Mouse (Mus musculus) liver, embryonic 11.5 days (tissue): ENCODE measurements at regions not wholly inside any gene's neighbourhood (a gene's known extent, or its start where the extent isn't known, plus 50 kb on each side); places are given as distances from the start of the nearest gene placed in this dataset.

Experiments
- ATAC-seq: fragments of 200-750 bp; cut with Nextera tagmentation; replicated peaks from 2 replicates; pipeline ENCODE4 v1.8.0; 2017; ENCODE audit warnings: moderate number of reproducible peaks, mild to moderate bottlenecking, moderate TSS enrichment, moderate library complexity; ENCODE audit not compliant: low FRiP score
- DNase-seq: peaks from one replicate; pipeline ENCODE4 v3.0.0-alpha.2; 2017; ENCODE audit warnings: low spot score
- H3K27ac ChIP-seq: fragments of 300-500 bp; sonication (generic); 2 replicates; pipeline ENCODE4 v1.5.1; 2014; ENCODE audit warnings: mild to moderate bottlenecking, low read depth, low read length, control low read depth
- H3K27me3 ChIP-seq: fragments of 300-500 bp; sonication (generic); replicated peaks from 2 replicates; pipeline ENCODE4 v1.6.1; 2014; ENCODE audit warnings: low read length, mixed read lengths; ENCODE audit not compliant: control insufficient read depth, insufficient read depth
- H3K36me3 ChIP-seq: fragments of 300-500 bp; sonication (generic); 2 replicates; pipeline ENCODE4 v1.6.1; 2014; ENCODE audit warnings: mild to moderate bottlenecking, low read length, moderate library complexity, mixed read lengths; ENCODE audit not compliant: control insufficient read depth, insufficient read depth
- H3K4me1 ChIP-seq: fragments of 300-500 bp; sonication (generic); replicated peaks from 2 replicates; pipeline ENCODE4 v1.6.1; 2014; ENCODE audit warnings: low read length, mixed read lengths; ENCODE audit not compliant: control insufficient read depth, insufficient read depth
- H3K4me2 ChIP-seq: fragments of 300-500 bp; sonication (generic); 2 replicates; pipeline ENCODE4 v1.6.1; 2014; ENCODE audit warnings: mild to moderate bottlenecking, control low read depth, moderate library complexity
- H3K4me3 ChIP-seq: fragments of 300-500 bp; sonication (generic); 2 replicates; pipeline ENCODE4 v1.5.1; 2014; ENCODE audit warnings: low read depth, low read length, control low read depth
- H3K9ac ChIP-seq: fragments of 300-500 bp; sonication (generic); 2 replicates; pipeline ENCODE4 v1.6.1; 2014; ENCODE audit warnings: low read depth, low read length, control low read depth
- H3K9me3 ChIP-seq: fragments of 300-500 bp; sonication (generic); 2 replicates; pipeline ENCODE4 v1.6.1; 2016; ENCODE audit warnings: low read length, inconsistent platforms, mixed read lengths; ENCODE audit not compliant: control insufficient read depth
- WGBS: fragments of 180-500 bp; shearing (Covaris S2); extraction: QIAGEN DNeasy Blood & Tissue Kit; methylation state at CpG from one replicate; pipeline ENCODE4 v1.1.7; 2014; 5-methylcytosine and 5-hydroxymethylcytosine counted together

GRCm38 (mm10) chr11:57916016-57916415 is 83.4 kb upstream of the Hand1 start:
- H3K27ac ChIP-seq = no peak overlapping the region
- no peaks in the 10 kb centered on the region for H3K9me3 ChIP-seq
- no peaks in the 10 kb centered on the region for H3K36me3 ChIP-seq
- 0 out of 2 replicates have a peak, but pooled peaks have one; percentile 15 for ATAC-seq
- no peak overlapping the region for H3K4me2 ChIP-seq
- H3K4me3 ChIP-seq = no peak overlapping the region
- no peak overlapping the region for H3K9ac ChIP-seq
- peaks cover 5% of the 10 kb centered on the region for H3K4me1 ChIP-seq
- DNase-seq = no peak
- H3K27me3 ChIP-seq = no peaks in the 10 kb centered on the region
- 48% methylated on average over 6 of the region's 6 CpGs for WGBS

GRCm38 (mm10) chr11:57913801-57914560 is 81.4 kb upstream of the Hand1 start:
- H3K4me3 ChIP-seq = no peak overlapping the region
- no peaks in the 10 kb centered on the region for H3K36me3 ChIP-seq
- DNase-seq (no peak), ATAC-seq (no peak)
- H3K9me3 ChIP-seq = no peaks in the 10 kb centered on the region
- no peak overlapping the region for H3K4me2 ChIP-seq
- H3K27ac ChIP-seq = no peak overlapping the region
- no peak overlapping the region for H3K9ac ChIP-seq
- WGBS = 66% methylated on average over 3 of the region's 3 CpGs
- H3K4me1 ChIP-seq = peaks cover 5% of the 10 kb centered on the region
- no peaks in the 10 kb centered on the region for H3K27me3 ChIP-seq

DNA sequence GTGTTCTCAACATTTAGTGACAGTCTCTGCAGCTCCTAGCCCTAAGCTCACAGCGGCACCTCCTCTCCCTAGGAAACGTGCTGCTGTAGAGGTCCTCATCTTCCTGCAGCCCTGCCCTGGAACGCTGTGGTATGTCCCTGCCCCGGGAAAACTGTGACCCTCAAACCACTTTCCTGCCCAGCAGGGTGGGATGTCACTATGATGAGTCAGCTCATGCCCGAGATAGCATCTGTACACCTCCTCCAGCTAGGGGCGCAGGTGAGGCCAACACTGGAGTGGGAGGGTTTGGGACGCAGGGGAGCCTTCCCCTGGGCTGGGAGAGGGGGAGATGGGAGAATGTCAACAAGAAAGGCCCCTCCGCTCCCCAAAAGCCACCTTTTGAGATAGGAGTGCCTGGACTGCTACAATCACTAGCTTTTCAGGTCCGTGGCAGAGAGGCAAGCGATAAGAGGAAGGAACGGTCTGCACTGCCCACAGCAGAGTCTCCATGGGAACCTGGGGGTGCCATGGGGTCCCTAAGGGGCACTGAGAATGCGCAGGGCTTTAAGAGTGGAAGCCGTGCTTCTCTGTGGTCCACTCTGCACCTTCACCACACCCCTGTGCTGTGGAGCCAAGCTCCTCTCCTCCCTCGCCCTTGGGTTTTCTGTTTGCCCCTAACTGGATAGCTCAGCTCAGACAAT is 80.5 kb upstream of the Hand1 start:
- WGBS = 26% methylated on average over 14 of the region's 14 CpGs
- no peak for DNase-seq
- no peak overlapping the region for H3K4me3 ChIP-seq
- H3K9me3 ChIP-seq = no peaks in the 10 kb centered on the region
- no peaks in the 10 kb centered on the region for H3K36me3 ChIP-seq
- H3K4me2 ChIP-seq = no peak overlapping the region
- ATAC-seq = no peak
- H3K27ac ChIP-seq = no peak overlapping the region
- peaks cover 5% of the 10 kb centered on the region for H3K4me1 ChIP-seq
- no peaks in the 10 kb centered on the region for H3K27me3 ChIP-seq
- H3K9ac ChIP-seq = no peak overlapping the region

- Histone ChIP-seq H3K4me1 (peaks cover 5% of the 10 kb centered on the region), H3K27ac (no peak overlapping the region), H3K4me2 (no peak overlapping the region), H3K9ac (no peak overlapping the region), H3K4me3 (no peak overlapping the region), H3K36me3 (no peaks in the 10 kb centered on the region), H3K27me3 (no peaks in the 10 kb centered on the region), H3K9me3 (no peaks in the 10 kb centered on the region)
- no peak for DNase-seq
- WGBS = 22% methylated on average over 10 of the region's 10 CpGs
- no peak for ATAC-seq
Measured at GRCm38 (mm10) chr11:57911698-57912283, 79.2 kb upstream of the Hand1 start.

DNA sequence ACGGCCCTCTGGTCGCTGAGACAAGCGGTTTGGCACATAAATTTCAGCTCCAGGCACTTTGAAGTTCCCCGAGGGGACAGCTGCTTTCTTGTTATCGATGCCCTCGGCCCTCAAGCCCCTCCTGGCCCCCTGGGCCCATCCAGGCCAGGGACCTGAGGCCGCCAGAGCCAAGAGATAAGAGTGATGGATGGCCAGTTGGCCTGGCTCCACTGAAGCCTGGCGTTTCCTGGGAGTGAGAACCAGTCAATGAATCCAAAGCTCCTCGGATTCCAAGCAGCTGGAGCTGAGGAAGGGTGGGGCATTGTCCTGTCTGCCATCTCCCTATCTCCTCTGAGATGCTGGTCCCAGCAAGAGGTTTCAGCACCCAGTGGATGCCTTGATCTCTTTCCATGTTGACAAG is 71.6 kb upstream of the Hand1 start:
- Histone ChIP-seq H3K36me3 (no peaks in the 10 kb centered on the region), H3K9me3 (no peaks in the 10 kb centered on the region), H3K9ac (no peak overlapping the region), H3K27me3 (no peaks in the 10 kb centered on the region), H3K4me1 (no peaks in the 10 kb centered on the region), H3K27ac (no peak overlapping the region), H3K4me3 (no peak overlapping the region), H3K4me2 (no peak overlapping the region)
- ATAC-seq (no peak), DNase-seq (no peak)
- WGBS = 18% methylated on average over 9 of the region's 9 CpGs

GRCm38 (mm10) chr11:57899335-57899734 is 66.7 kb upstream of the Hand1 start:
- H3K9me3 ChIP-seq = no peaks in the 10 kb centered on the region
- no peaks in the 10 kb centered on the region for H3K4me1 ChIP-seq
- 43% methylated on average over 4 of the region's 4 CpGs for WGBS
- H3K27me3 ChIP-seq = no peaks in the 10 kb centered on the region
- H3K27ac ChIP-seq = no peak overlapping the region
- no peak for ATAC-seq
- no peak overlapping the region for H3K4me2 ChIP-seq
- H3K36me3 ChIP-seq = no peaks in the 10 kb centered on the region
- H3K4me3 ChIP-seq = no peak overlapping the region
- no peak overlapping the region for H3K9ac ChIP-seq
- no peak for DNase-seq

GRCm38 (mm10) chr11:57895497-57895896 is 62.9 kb upstream of the Hand1 start:
- Histone ChIP-seq H3K4me3 (no peak overlapping the region), H3K4me1 (no peaks in the 10 kb centered on the region), H3K27ac (no peak overlapping the region), H3K4me2 (no peak overlapping the region), H3K27me3 (no peaks in the 10 kb centered on the region), H3K9ac (no peak overlapping the region), H3K9me3 (no peaks in the 10 kb centered on the region), H3K36me3 (no peaks in the 10 kb centered on the region)
- DNase-seq (no peak), ATAC-seq (no peak)
- WGBS = 36% methylated on average over 1 of the region's 1 CpGs

GRCm38 (mm10) chr11:57882736-57883635 is 50.4 kb upstream of the Hand1 start:
- Histone ChIP-seq H3K4me3 (no peak overlapping the region), H3K27me3 (peaks cover 2% of the 10 kb centered on the region; the same call in 1 of the 2 replicates), H3K4me2 (no peak overlapping the region), H3K4me1 (0 out of 2 replicates have a peak, but pooled peaks cover 3% of the 10 kb centered on the region), H3K36me3 (no peaks in the 10 kb centered on the region), H3K9ac (no peak overlapping the region), H3K27ac (no peak overlapping the region), H3K9me3 (no peaks in the 10 kb centered on the region)
- DNase-seq = no peak
- no peak for ATAC-seq
- 59% methylated on average over 15 of the region's 15 CpGs for WGBS
